Mouse (Mus musculus): ENCODE data around the gene Prss22.

- TF ChIP-seq CTCF (IDR thresholded peaks at IDR 0.05; ENCODE audit: borderline replicate concordance, insufficient read depth, low read length), result no peak
- TF ChIP-seq POLR2A (IDR thresholded peaks at IDR 0.05; ENCODE audit: low read depth, low read length), result no peak
Observed at GRCm38 (mm10) chr17:24004071-24004665, 6.3 kb upstream of the Prss22 start.
